Mouse (Mus musculus) adrenal gland, adult 18-20 months (tissue): ENCODE measurements around the gene Pkp2. TPM values are rescaled to one million over a fixed set of nuclear protein-coding genes. Genes with fewer than 3 reads are reported as not detected.
"Not testable (repeated sequence)": the region's sequence is repeated elsewhere in the genome, so short reads cannot be mapped to it uniquely, and the experiment has no call there.

Experiments used
- DNase-seq, 2 experiments: peaks; one replicate each; pipeline ENCODE4 v3.0.0; 2021 to 2022; ENCODE audit warnings: low spot score in 2 of 2
- long read RNA-seq, 2 experiments: library from polyadenylated mRNA; stranded (forward); transcript quantifications; one replicate each; pipeline ENCODE4 v2.0.0; 2021
- total RNA-seq, 2 experiments: library from RNA; stranded (reverse); gene quantifications; 1 replicate in 1 of 2; 2 replicates in 1 of 2; pipeline ENCODE4 v1.2.3; 2021

The Pkp2 gene
- total RNA-seq, result 10 to 100 TPM in 1 of 2 experiments, 1 to 10 TPM in 1; 4.0 to 10.9 TPM
- long read RNA-seq, experiment 1, transcript Pkp2-201 (13 exons, 2,918 nt), result major isoform, 17 of 21 reads
- long read RNA-seq, experiment 1, partial matches to known transcripts, result 1 of 21 reads
- long read RNA-seq, experiment 1, other reads (novel, unspliced or antisense), result 2 of 21 reads
- long read RNA-seq, experiment 2, transcript Pkp2-201 (13 exons, 2,918 nt), result major isoform, 12 of 12 reads
- long read RNA-seq, experiment 2, partial matches to known transcripts, result 0 of 12 reads
- long read RNA-seq, experiment 2, other reads (novel, unspliced or antisense), result 0 of 12 reads

DNA sequence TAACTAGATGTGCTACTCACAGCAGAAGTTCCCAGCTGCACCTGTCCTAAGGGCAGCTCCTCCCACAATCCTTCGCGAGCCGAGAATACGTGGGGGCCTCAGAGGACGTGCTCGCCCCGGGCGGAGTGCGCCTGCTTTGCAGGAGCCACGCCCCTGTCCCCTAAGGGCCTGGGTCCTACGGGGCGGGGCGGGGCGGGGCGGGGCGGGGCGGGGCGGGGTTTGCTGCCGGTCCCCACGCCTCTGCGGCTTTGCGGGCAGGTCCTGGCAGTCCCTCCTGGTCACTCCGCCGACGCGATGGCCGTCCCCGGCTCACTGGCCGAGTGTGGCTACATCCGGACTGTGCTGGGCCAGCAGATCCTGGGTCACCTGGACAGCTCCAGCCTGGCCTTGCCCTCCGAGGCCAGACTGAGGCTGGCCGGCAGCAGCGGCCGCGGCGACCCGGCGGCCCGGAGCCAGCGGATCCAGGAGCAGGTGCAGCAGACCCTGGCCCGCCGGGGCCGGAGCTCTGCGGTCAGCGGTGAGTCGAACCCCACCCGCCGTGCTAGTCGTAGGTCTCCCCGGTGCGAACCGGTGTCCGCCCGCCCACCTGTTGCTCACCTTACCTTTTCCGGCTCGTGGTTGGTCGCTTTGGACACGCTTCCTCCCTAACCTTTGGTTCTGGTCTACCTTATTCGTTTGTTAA, at the start of gene Pkp2:
Gene Pkp2, plus strand, starts transcription at position 240 of the 682 bp plus-strand sequence.
- DNase-seq, result peak; percentile 50 to 53

DNA sequence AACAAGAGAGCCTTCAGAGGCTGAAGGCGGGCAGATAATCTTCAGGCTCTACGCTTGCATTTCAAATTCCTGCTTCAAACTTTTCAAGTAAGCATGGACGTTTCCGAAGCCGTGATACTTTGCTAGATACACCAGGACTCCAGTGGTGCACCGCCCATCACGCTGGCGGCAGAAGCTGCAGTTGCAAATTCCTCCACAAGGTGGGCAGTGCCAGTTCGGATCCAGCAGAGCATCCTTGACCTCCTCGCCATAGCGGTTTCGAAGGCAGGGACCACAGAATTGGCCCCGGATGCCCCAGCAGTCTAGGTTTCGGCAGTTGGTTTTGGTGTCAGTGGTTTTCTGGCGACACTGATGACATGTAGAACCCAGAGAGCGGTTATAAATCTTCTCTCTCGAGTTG, 15.7 kb upstream of the Pkp2 start:
- DNase-seq, result no peak

GRCm38 (mm10) chr16:16201991-16202390, 11.1 kb upstream of the Pkp2 start:
- not testable (repeated sequence) for DNase-seq

GRCm38 (mm10) chr16:16204648-16205047, 8.5 kb upstream of the Pkp2 start:
- no peak for DNase-seq

DNA sequence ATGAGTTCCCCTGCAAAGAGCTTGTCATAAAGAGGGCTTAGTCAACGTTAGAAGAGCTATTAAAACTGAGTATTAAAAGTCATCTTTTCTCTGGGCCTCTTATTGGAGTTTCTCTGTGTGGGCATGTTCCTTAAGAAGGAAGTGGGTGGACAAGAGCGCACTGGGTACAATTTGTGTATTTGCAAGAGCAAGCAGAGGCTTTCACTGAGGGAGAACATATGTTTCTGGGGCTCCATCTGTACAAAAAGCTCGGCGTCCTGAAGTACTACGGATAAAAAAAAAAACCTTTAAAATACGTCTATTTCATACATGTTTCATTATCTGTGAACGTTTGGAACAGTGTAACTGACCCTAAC, 417 bp upstream of the Pkp2 start:
- DNase-seq, result no peak

DNA sequence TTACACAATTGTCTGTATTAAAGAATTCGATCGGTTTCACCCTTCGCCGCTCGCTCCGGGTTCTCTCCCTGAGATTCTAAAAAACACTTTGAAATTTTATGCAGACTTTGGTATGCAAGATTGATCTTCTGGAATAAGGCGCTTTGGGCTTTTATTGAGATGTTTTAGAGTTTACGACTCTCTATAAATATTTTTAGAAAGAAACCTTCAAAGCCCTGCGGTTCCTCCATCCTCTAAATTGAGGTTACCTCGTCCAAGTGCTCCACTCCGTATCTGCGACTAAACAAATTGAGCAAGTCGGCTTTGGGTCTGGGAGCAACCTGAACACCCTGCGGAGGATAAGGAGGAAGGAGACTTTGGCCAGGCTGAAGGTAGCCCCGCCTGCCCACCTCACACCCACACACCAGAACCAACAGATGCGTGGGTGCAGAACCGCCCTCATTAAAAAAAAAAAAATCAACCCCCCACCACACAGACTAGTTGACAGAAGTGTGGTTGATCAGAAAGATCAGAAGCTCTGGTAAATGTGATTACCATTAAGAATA, 715 bp downstream of the Pkp2 start:
- DNase-seq, result no peak

- no peak for DNase-seq
Measured at GRCm38 (mm10) chr16:16215645-16216387, 2.7 kb downstream of the Pkp2 start.

DNA sequence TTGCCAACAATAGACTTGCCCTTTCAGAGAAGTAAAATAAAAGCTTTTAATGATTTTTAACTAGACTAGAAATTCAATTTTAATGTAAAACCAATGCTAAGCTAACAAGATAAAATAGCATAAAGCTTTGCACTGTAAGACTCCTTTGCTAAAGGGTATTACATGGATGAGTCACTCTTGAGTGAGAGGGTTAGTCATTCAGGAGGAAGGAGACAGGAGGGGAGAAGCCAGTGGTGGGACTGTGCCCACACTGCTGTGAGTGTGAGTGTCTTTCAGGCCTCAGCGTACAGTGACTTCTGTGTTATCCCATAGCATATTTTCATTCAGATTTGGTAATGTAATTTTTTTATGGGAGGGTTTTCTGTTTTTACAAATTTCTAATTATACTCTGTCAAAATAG, 3.8 kb downstream of the Pkp2 start:
- no peak for DNase-seq

DNA sequence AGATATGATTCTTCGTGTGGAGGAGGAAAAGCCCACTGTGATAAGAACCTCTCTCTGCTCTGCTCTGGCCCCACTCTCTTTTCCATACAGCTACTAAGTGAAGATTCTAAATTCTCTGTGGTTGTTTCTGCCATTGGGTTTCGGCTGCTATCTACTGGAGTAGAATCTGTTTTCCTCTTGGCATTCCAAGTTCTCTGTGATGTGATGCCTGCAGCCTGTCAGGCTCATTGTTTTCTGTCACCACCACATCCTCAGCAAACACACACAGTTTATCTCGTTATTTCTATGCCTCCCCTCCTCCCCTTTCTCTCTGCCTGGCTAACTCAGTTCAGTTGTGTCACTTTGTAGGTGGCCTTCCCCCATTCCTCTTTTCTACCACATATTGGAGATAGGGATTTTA, 6.7 kb downstream of the Pkp2 start:
- DNase-seq, result no peak

GRCm38 (mm10) chr16:16222651-16223050, 9.5 kb downstream of the Pkp2 start:
- no peak for DNase-seq

- no peak for DNase-seq
Measured at GRCm38 (mm10) chr16:16224506-16224924, 11.4 kb downstream of the Pkp2 start.

DNA sequence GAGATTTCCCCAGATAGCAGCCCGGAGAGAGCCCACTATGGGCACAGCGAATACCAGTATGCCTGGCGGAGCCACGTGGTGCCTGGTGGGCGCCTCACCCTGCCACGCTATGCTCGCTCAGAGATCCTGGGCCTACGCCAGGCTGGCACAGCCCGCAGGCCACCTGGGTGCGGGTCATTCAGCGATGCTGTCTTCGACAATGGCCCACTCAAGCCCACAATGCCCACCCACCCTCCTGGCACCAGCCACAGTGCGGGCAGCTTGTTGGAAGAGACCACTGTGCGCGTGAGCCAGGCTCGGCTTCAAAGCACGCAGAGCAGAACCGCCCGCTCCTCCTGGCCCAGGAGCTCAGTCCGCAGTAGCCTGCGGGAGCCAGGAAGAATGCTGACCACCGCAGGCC, 12.7 kb downstream of the Pkp2 start:
- no peak for DNase-seq

DNA sequence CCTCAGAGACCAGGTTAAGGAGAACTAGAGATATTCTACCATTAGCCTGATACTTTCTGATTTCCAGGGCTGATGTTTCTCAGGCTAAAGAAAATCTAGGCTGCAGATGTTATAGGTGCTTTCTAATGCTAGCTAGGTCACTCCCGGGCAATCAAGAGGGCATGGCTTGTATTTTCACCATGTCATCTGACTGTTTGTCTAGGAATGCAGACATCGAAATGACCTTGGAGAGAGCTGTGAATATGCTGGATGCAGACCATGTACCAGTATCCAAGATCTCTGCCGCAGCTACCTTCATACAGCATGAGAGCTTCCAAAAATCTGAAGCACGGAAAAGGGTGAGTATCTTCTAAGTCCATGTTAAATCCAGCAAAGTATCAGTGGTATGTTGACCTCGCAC, 17.3 kb downstream of the Pkp2 start:
- DNase-seq, result no peak

DNA sequence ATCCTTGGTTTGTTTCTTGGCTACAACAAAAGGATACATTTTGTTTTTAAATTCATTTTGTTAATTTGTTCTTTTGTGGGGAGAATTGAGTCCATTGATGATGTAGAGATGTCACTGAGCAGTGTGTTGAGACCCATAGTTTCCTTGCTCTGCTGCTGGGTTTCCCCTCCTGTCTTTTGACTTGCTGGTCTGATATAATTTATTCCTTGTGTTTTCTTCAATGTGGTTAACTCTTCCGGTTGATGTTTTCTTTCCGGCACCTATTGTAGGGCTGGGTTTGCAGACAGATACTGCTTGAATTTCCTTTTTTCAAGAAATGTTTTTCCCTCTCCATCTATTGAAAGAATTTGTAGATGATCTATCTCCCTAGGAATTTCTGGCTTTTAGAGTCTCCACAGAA, 20.8 kb downstream of the Pkp2 start:
- no peak for DNase-seq

DNA sequence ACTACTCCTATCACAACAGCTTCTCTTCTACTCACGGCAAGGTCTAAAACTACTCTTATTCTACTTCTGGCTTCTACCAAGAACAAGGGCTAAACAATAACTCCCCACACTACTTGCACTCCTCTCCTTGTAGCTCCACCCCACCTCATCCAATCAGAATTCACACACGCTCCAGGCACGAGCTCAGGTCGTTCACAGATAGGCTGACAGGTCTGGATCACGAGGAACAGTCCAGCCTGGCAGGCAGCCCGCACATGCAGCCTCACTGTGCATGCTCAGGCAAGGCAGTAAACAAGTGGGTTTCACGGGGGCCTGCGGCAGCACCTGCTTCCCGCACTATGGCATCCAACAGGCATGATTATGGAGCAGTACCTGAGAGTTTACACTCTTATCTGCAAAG, 23.6 kb downstream of the Pkp2 start:
- not testable (repeated sequence) for DNase-seq

GRCm38 (mm10) chr16:16238356-16238755, 25.2 kb downstream of the Pkp2 start:
- DNase-seq, result no peak

GRCm38 (mm10) chr16:16244711-16245110, 31.6 kb downstream of the Pkp2 start:
- DNase-seq, result no peak

- no peak for DNase-seq
Measured at GRCm38 (mm10) chr16:16250470-16250869, 37.4 kb downstream of the Pkp2 start.

GRCm38 (mm10) chr16:16253326-16254074, 40.4 kb downstream of the Pkp2 start:
- DNase-seq, result no peak

DNA sequence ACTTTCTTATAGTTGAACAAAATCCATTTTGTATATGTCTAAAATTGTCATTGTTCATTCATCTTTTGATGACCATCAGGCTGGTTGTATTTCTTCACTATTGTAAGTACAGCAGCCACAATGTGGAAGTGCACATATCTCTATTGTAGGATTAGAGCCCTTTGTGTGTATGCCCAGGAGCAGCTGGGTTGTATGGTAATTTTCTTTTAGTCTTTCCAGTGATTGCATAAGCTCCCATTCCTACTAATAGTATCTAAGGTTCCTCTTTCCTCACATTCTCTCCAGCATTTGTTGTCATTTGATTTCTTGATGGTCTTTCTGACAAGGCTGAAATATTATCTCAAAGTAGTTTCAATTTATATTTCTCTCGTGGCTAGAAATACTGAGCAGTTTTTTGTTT, 42.1 kb downstream of the Pkp2 start:
- no peak for DNase-seq

GRCm38 (mm10) chr16:16255874-16256273, 42.8 kb downstream of the Pkp2 start:
- no peak for DNase-seq
